Mouse (Mus musculus) spleen, postnatal 10 days (tissue): ENCODE results near the gene Ms4a4c.
"Not testable (repeated sequence)": the region's sequence is repeated elsewhere in the genome, so short reads cannot be mapped to it uniquely, and the experiment has no call there.

ENCODE experiments used
- DNase-seq, 2 experiments: peaks; one replicate each; pipeline ENCODE4 v3.0.0; 2021 to 2022; ENCODE audit warnings: low spot score in 2 of 2

The Ms4a4c gene

GRCm38 (mm10) chr19:11464795-11465194 lies 60.2 kb downstream of the Ms4a4c start:
- DNase-seq, result not testable (repeated sequence)

- DNase-seq, result no peak
Observed at GRCm38 (mm10) chr19:11466471-11466870, 61.9 kb downstream of the Ms4a4c start.

- DNase-seq, result not testable (repeated sequence)
Observed at GRCm38 (mm10) chr19:11468361-11468760, 63.8 kb downstream of the Ms4a4c start.

- not testable (repeated sequence) for DNase-seq
Observed at GRCm38 (mm10) chr19:11469215-11469614, 64.6 kb downstream of the Ms4a4c start, which contains the start of gene Ms4a6c. Ms4a6c (plus strand) TSS chr19:11469366.
